Mouse (Mus musculus) intestine, embryonic 15.5 days (tissue): Measurements from ENCODE around the gene Iqgap3. TPM values are rescaled to one million over a fixed set of nuclear protein-coding genes. Genes with fewer than 3 reads are reported as not detected.

Experiments
- ATAC-seq: fragments of 200-750 bp; cut with Nextera tagmentation; 2 replicates; pipeline ENCODE4 v1.8.0; 2017; ENCODE audit warnings: moderate TSS enrichment, moderate library complexity
- H3K27ac ChIP-seq: fragments of 300-500 bp; sonication (generic); 2 replicates; pipeline ENCODE4 v1.5.1; 2015; ENCODE audit warnings: mild to moderate bottlenecking, inconsistent platforms
- H3K27me3 ChIP-seq: fragments of 300-500 bp; sonication (generic); replicated peaks from 2 replicates; pipeline ENCODE4 v1.6.1; 2015; ENCODE audit warnings: inconsistent platforms
- H3K36me3 ChIP-seq: fragments of 300-500 bp; sonication (generic); 2 replicates; pipeline ENCODE4 v1.6.1; 2015; ENCODE audit warnings: inconsistent platforms
- H3K4me1 ChIP-seq: fragments of 300-500 bp; sonication (generic); replicated peaks from 2 replicates; pipeline ENCODE4 v1.6.1; 2015; ENCODE audit warnings: inconsistent platforms
- H3K4me2 ChIP-seq: fragments of 300-500 bp; sonication (generic); replicated peaks from 2 replicates; pipeline ENCODE4 v1.6.1; 2015; ENCODE audit warnings: mild to moderate bottlenecking, inconsistent platforms
- H3K4me3 ChIP-seq: fragments of 300-500 bp; sonication (generic); replicated peaks from 2 replicates; pipeline ENCODE4 v1.5.1; 2015; ENCODE audit warnings: inconsistent platforms
- H3K9ac ChIP-seq: fragments of 300-500 bp; sonication (generic); 2 replicates; pipeline ENCODE4 v1.6.1; 2015; ENCODE audit warnings: inconsistent platforms
- H3K9me3 ChIP-seq: fragments of 300-500 bp; sonication (generic); 2 replicates; pipeline ENCODE4 v1.6.1; 2016; ENCODE audit warnings: inconsistent platforms
- WGBS: fragments of 180-500 bp; shearing (Covaris S2); methylation state at CpG from one replicate; pipeline ENCODE4 v1.1.7; 2015; 5-methylcytosine and 5-hydroxymethylcytosine counted together
- polyA plus RNA-seq: library from polyadenylated mRNA; unstranded; fragments of >200 nt; fragmentation: Nextera tagmentation; extraction: Ambion mirVana; gene quantifications from 2 replicates; pipeline ENCODE4 v1.2.1, GENCODE M21; 2015

Iqgap3 gene
- polyA plus RNA-seq, 1 experiment from 2014 or later, result 17.0 TPM

- Histone ChIP-seq H3K27me3 (no peaks in the 10 kb centered on the region), H3K9ac (no peak overlapping the region), H3K27ac (no peak overlapping the region), H3K36me3 (peaks cover 61% of the 10 kb centered on the region), H3K4me1 (peaks cover 3% of the 10 kb centered on the region), H3K4me3 (no peak overlapping the region), H3K4me2 (no peak overlapping the region), H3K9me3 (no peaks in the 10 kb centered on the region)
- WGBS, result 78% methylated on average over 6 of the region's 6 CpGs
- ATAC-seq, result no peak
These were observed 79.1 kb downstream of the Iqgap3 start for GRCm38 (mm10) chr3:88160856-88161255.

- no peak for ATAC-seq
- Histone ChIP-seq H3K4me2 (no peak overlapping the region), H3K36me3 (peaks cover 65% of the 10 kb centered on the region)
These were observed 80.5 kb downstream of the Iqgap3 start for GRCm38 (mm10) chr3:88162259-88162658.

DNA sequence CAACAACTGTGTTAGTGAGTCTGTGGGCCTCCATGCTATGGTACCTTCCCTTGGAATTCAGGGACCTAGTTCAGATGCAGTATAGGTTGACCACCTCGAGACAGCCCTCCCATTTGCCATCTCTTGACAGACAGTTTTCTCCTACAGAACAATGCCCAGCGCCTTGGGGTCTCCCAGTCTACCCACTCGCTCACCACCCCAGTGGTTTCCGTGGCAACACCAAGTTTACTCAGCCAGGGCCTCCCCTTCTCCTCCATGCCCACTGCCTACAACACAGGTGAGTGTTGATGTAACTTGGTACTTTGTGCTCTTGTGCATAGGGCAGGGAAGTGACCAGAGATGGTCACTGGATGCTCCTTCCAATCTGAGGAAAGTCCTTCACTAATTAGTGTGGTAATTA lies 81.0 kb downstream of the Iqgap3 start:
- no peaks in the 10 kb centered on the region for H3K9me3 ChIP-seq
- H3K27ac ChIP-seq, result no peak overlapping the region
- H3K9ac ChIP-seq, result no peak overlapping the region
- H3K27me3 ChIP-seq, result no peaks in the 10 kb centered on the region
- H3K4me3 ChIP-seq, result no peak overlapping the region
- no peak overlapping the region for H3K4me2 ChIP-seq
- H3K4me1 ChIP-seq, result no peaks in the 10 kb centered on the region
- WGBS, result 76% methylated on average over 4 of the region's 4 CpGs
- no peak for ATAC-seq
- H3K36me3 ChIP-seq, result peaks cover 67% of the 10 kb centered on the region

More at GRCm38 (mm10) chr3:88162259-88162658, 80.5 kb downstream of the Iqgap3 start:
- no peak overlapping the region for H3K4me3 ChIP-seq
- no peaks in the 10 kb centered on the region for H3K27me3 ChIP-seq
- peaks cover 3% of the 10 kb centered on the region for H3K4me1 ChIP-seq
- H3K27ac ChIP-seq, result no peak overlapping the region
- no peak overlapping the region for H3K9ac ChIP-seq
- no peaks in the 10 kb centered on the region for H3K9me3 ChIP-seq
- WGBS, result 80% methylated on average over 8 of the region's 8 CpGs

DNA sequence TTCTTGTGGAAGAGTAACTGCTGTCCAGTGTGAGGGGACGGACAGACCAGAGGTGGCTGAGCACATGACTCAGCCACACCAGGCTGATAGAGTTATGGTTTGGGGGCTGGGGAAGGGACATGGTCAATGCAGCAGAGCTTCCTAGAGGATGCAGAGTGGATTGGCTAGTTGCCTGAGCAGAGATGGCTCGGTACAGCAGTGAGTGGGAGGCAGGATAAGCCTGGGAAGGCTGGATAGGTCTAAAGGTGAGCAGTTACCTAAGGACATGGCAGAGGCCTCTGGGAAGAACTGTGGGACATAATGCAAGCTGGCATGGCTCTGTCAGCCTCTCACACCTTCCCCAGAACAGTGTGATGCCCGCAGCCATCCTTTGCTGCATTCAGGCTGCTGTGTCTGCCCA lies 82.1 kb downstream of the Iqgap3 start:
- Histone ChIP-seq H3K4me2 (no peak overlapping the region), H3K9me3 (no peaks in the 10 kb centered on the region), H3K36me3 (peaks cover 67% of the 10 kb centered on the region), H3K9ac (no peak overlapping the region), H3K27ac (no peak overlapping the region), H3K4me3 (no peak overlapping the region), H3K4me1 (no peaks in the 10 kb centered on the region), H3K27me3 (no peaks in the 10 kb centered on the region)
- no peak for ATAC-seq
- WGBS, result 89% methylated on average over 3 of the region's 3 CpGs

- ATAC-seq, result no peak
- Histone ChIP-seq H3K36me3 (peaks cover 63% of the 10 kb centered on the region), H3K9ac (no peak overlapping the region), H3K4me2 (no peak overlapping the region), H3K4me1 (no peaks in the 10 kb centered on the region), H3K27me3 (no peaks in the 10 kb centered on the region), H3K27ac (no peak overlapping the region), H3K9me3 (no peaks in the 10 kb centered on the region), H3K4me3 (no peak overlapping the region)
- whole genome bisulfite sequencing, result 91% methylated on average over 3 of the region's 3 CpGs
These were observed 82.5 kb downstream of the Iqgap3 start for GRCm38 (mm10) chr3:88164263-88164662.

DNA sequence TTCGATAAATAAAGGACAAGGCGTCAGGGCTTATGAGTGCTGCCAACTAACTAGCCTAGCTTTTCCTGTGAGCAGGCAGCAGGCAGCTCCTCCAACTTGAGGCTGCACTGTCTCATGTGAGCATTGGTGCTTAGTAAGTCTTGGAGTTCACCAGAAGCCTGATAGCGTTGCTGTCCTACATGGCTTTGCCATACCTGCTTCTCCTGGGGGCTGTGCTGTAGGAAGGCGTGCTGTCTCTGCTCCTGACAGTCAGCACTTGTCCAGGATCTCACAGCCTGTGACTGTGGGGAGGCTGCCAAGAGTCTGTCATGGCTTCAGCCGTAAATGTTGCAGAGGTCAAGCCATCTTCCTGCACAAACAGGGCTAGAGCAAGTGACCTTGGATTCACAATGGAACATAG lies 84.3 kb downstream of the Iqgap3 start:
- H3K4me3 ChIP-seq, result no peak overlapping the region
- H3K9me3 ChIP-seq, result no peaks in the 10 kb centered on the region
- no peaks in the 10 kb centered on the region for H3K4me1 ChIP-seq
- H3K27me3 ChIP-seq, result no peaks in the 10 kb centered on the region
- H3K27ac ChIP-seq, result no peak overlapping the region
- peaks cover 54% of the 10 kb centered on the region for H3K36me3 ChIP-seq
- ATAC-seq, result no peak
- 83% methylated on average over 5 of the region's 5 CpGs for WGBS
- H3K4me2 ChIP-seq, result no peak overlapping the region
- H3K9ac ChIP-seq, result no peak overlapping the region

DNA sequence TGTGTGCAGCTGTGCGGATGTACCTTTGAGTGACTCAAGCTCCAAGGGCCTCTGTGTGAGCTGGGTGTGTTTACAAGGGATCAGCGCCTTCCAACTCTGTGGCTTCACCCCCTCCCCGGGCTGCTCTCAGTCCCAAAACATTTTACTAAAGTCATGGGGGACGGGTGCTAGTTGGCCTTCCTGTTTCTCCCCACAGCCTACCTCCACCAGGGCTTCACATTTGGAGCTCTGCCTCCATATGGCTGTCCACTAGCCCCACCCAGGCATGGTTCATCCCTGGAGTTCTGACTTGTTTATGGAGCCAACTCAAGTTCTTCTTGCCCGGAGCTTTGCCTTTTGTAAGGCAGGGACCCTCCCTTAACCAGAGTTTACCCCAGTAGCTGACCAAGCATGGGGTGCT lies 88.6 kb downstream of the Iqgap3 start:
- H3K4me2 ChIP-seq, result no peak overlapping the region
- H3K27me3 ChIP-seq, result no peaks in the 10 kb centered on the region
- 0 out of 2 replicates have a peak, but pooled peaks cover 2% of the 10 kb centered on the region for H3K4me1 ChIP-seq
- no peak for ATAC-seq
- H3K36me3 ChIP-seq, result peaks cover 39% of the 10 kb centered on the region
- no peak overlapping the region for H3K27ac ChIP-seq
- no peak overlapping the region for H3K4me3 ChIP-seq
- WGBS, result 87% methylated on average over 5 of the region's 5 CpGs
- H3K9me3 ChIP-seq, result no peaks in the 10 kb centered on the region
- H3K9ac ChIP-seq, result no peak overlapping the region

Other genes starting within 250 kb of the Iqgap3 start
- 0.24 and 0.43 TPM in 2 replicates for gene Sh2d2a, start 235.2 kb upstream of the Iqgap3 start, polyA plus RNA-seq
- 13.1 TPM in 2 replicates for gene Prcc, start 196.4 kb upstream of the Iqgap3 start, polyA plus RNA-seq
- gene Hdgf, start 175.7 kb upstream of the Iqgap3 start, polyA plus RNA-seq, result 227 and 229 TPM in 2 replicates
- gene Mrpl24, start 162.5 kb upstream of the Iqgap3 start, polyA plus RNA-seq, result 74.2 and 79.2 TPM in 2 replicates
- 46.7 and 49.9 TPM in 2 replicates for gene Isg20l2, start 151.7 kb upstream of the Iqgap3 start, polyA plus RNA-seq
- 15.8 and 16.3 TPM in 2 replicates for gene Rrnad1, start 151.3 kb upstream of the Iqgap3 start, polyA plus RNA-seq
- 7.0 and 8.2 TPM in 2 replicates for gene Crabp2, start 133.3 kb upstream of the Iqgap3 start, polyA plus RNA-seq
- gene Nes, start 110.9 kb upstream of the Iqgap3 start, polyA plus RNA-seq, result 17.0 and 20.0 TPM in 2 replicates
- 0.15 and 0.54 TPM in 2 replicates for gene Bcan, start 81.7 kb upstream of the Iqgap3 start, polyA plus RNA-seq
- gene Hapln2, start 54.4 kb upstream of the Iqgap3 start, polyA plus RNA-seq, result not detected in 2 replicates
- gene Gpatch4, start 38.9 kb upstream of the Iqgap3 start, polyA plus RNA-seq, result 36.7 and 40.3 TPM in 2 replicates
- 152 and 167 TPM in 2 replicates for gene Naxe, start 23.5 kb upstream of the Iqgap3 start, polyA plus RNA-seq
- gene Ttc24, start 3.7 kb upstream of the Iqgap3 start, polyA plus RNA-seq, result not detected in 2 replicates
- gene Mef2d, start 60.4 kb downstream of the Iqgap3 start, polyA plus RNA-seq, result 19.7 and 20.8 TPM in 2 replicates
- 0.59 and 0.69 TPM in 2 replicates for gene Rhbg, start 172.7 kb downstream of the Iqgap3 start, polyA plus RNA-seq
- 0.15 and 0.42 TPM in 2 replicates for gene Gm38392, start 205.2 kb downstream of the Iqgap3 start, polyA plus RNA-seq
- gene Tsacc, start 215.0 kb downstream of the Iqgap3 start, polyA plus RNA-seq, result 10.2 and 12.2 TPM in 2 replicates
- gene Cct3, start 215.1 kb downstream of the Iqgap3 start, polyA plus RNA-seq, result 520 and 528 TPM in 2 replicates
- gene Glmp, start 243.1 kb downstream of the Iqgap3 start, polyA plus RNA-seq, result 268 and 282 TPM in 2 replicates